Mouse (Mus musculus): ENCODE results near the gene Tmem267. TPM values are rescaled to one million over a fixed set of nuclear protein-coding genes. Genes with fewer than 3 reads are reported as not detected.
"Not testable (repeated sequence)": the region's sequence is repeated elsewhere in the genome, so short reads cannot be mapped to it uniquely, and the experiment has no call there.

The Tmem267 gene
- polyA plus RNA-seq, 1 experiment: 3.4 TPM

DNA sequence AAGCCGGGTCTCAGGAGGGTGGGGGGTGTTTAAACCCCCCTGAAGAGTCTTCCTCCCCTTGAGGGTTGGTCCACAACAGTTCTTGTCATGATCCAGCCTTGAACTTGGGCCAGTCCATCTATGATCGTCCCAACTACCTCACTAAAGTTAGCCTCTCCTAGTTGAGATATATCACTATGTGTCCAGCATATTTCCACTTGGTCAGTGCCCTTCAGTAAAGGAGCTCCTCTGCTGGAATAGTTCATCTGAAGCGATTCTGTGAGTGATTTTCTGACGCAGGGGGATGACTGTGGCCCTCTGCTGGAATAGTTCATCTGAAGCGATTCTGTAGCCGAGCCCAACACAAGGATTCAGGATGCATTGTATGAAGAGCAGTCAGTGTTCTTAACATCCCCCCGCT lies 485 bp upstream of the Tmem267 start:
- Histone ChIP-seq H3K27ac (ENCODE audit: insufficient read depth, low read depth, low read length) (no peak overlapping the region), H3K4me1 (ENCODE audit: control insufficient read depth, insufficient read depth, low read length) (no peaks in the 10 kb centered on the region), H3K4me3 (ENCODE audit: insufficient read depth, low read length) (no peak overlapping the region; the same call in 1 of the 2 replicates)
- no peak for TF ChIP-seq POLR2A (IDR thresholded peaks at IDR 0.05; ENCODE audit: borderline replicate concordance, low read depth, low read length)
- TF ChIP-seq CTCF (IDR thresholded peaks at IDR 0.05; ENCODE audit: low read depth, low read length): no peak

DNA sequence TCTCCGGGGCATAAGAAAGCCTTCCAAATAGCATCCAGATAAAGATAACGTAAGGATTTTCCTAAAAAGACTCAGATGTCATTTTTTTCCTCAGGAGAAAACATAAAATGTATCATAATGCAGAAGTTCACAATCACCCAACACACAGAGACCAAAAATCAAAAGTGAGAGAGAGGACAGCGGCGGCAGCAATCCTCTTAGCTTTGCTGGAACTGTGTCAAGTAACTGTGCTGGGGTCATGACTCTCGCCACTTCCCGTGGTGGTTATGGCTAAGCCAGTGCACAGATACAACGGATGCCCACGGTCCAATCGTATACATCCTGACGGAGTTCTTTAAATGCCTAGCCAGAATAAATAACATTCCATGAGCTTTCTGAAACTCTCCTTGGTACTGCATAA lies 4.2 kb downstream of the Tmem267 start:
- H3K27ac ChIP-seq (ENCODE audit: insufficient read depth, low read depth, low read length); H3K4me3 ChIP-seq (ENCODE audit: insufficient read depth, low read length); H3K4me1 ChIP-seq (ENCODE audit: control insufficient read depth, insufficient read depth, low read length): not testable (repeated sequence)

DNA sequence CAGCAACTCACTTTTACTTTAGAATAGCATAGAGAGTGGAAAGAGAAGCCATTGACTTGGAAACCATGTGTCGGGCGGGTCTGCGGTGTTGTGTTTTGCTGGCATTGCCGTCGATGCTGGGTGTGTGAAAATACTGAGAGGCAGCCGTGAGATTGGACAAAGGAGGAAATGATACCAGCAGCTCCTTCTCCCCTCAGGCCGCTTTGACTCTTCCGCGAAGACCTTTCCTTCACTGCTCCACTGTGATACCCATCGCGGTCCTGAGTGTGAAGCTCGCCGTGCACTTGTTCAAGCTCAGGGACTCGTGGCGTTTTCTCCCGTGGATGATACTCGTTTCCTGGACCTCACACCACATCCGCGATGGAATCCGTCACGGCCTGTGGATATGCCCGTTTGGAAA lies 7.1 kb downstream of the Tmem267 start:
- H3K4me3 ChIP-seq (ENCODE audit: insufficient read depth, low read length); H3K4me1 ChIP-seq (ENCODE audit: control insufficient read depth, insufficient read depth, low read length); H3K27ac ChIP-seq (ENCODE audit: insufficient read depth, low read depth, low read length): not testable (repeated sequence)

DNA sequence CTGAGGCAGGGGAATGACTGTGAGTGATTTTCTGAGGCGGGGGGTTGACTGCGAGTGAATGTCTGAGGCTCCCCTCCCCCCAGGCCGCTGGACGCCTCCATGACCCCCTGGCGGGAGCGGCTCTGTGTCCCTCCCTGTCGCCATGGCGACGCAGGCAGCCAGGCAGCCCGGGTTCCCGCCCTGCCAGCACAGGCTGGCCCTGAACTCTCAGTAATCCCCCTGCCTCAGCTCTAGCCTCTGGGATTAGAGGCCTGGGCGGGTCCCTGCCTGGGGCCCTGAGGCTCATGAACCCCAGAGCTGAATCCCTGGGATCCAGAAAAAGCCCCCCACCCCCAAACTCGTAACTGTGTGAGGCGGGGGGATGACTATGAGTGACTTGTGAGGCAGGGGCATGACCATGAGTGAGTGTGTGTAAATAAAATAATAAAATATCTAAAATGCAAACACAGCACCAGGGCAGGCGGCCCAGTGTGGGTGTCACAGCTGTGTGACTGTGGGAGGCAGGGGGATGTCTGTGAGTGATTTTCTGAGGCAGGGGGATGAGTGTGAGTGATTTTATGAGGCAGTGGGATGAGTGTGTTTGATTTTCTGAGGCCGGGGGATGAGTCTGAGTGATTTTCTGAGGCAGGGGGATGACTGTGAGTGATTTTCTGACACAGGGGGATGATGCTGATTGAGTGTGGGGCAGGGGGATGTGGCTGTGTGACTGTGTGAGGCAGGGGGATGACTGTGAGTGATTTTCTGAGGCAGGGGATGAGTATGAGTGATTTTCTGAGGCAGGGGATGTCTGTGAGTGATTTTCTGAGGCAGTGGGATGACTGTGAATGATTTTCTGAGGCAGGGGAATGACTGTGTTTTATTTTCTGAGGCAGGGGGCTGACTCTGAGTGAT lies 108.7 kb downstream of the Tmem267 start:
- H3K4me3 ChIP-seq (ENCODE audit: insufficient read depth, low read length); H3K4me1 ChIP-seq (ENCODE audit: control insufficient read depth, insufficient read depth, low read length); H3K27ac ChIP-seq (ENCODE audit: insufficient read depth, low read depth, low read length): not testable (repeated sequence)

DNA sequence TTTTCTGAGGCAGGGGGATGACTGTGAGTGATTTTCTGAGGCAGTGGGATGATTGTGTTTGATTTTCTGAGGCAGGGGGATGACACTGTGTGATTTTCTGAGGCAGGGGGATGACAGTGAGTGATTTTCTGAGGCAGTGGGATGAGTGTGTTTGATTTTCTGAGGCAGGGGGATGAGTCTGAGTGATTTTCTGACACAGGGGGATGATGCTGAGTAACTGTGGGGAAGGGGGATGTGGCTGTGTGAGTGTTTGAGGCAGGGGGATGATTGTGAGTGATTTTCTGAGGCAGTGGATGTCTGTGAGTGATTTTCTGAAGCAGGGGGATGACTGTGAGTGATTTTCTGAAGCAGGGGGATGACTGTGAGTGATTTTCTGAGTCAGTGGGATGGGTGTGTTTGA lies 110.6 kb downstream of the Tmem267 start:
- H3K4me3 ChIP-seq (ENCODE audit: insufficient read depth, low read length); H3K27ac ChIP-seq (ENCODE audit: insufficient read depth, low read depth, low read length); H3K4me1 ChIP-seq (ENCODE audit: control insufficient read depth, insufficient read depth, low read length): not testable (repeated sequence)

DNA sequence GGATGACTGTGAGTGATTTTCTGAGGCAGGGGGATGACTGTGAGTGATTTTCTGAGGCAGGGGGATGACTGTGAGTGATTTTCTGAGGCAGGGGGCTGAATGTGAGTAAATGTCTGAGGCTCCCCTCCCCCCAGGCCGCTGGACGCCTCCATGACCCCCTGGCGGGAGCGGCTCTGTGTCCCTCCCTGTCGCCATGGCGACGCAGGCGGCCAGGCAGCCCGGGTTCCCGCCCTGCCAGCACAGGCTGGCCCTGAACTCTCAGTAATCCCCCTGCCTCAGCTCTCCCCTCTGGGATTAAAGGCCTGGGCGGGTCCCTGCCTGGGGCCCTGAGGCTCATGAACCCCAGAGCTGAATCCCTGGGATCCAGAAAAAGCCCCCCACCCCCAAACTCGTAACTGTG lies 111.2 kb downstream of the Tmem267 start:
- H3K4me3 ChIP-seq (ENCODE audit: insufficient read depth, low read length); H3K27ac ChIP-seq (ENCODE audit: insufficient read depth, low read depth, low read length); H3K4me1 ChIP-seq (ENCODE audit: control insufficient read depth, insufficient read depth, low read length): not testable (repeated sequence)

DNA sequence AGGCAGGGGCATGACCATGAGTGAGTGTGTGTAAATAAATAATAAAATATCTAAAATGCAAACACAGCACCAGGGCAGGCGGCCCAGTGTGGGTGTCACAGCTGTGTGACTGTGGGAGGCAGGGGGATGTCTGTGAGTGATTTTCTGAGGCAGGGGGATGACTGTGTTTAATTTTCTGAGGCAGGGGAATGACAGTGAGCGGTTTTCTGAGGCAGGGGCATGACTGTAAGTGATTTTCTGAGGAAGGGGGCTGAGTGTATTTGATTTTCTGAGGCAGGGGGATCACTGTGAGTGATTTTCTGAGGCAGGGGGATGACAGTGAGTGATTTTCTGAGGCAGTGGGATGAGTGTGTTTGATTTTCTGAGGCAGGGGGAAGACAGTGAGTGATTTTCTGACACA lies 111.7 kb downstream of the Tmem267 start:
- not testable (repeated sequence) for H3K27ac ChIP-seq (ENCODE audit: insufficient read depth, low read depth, low read length); H3K4me1 ChIP-seq (ENCODE audit: control insufficient read depth, insufficient read depth, low read length); H3K4me3 ChIP-seq (ENCODE audit: insufficient read depth, low read length)

DNA sequence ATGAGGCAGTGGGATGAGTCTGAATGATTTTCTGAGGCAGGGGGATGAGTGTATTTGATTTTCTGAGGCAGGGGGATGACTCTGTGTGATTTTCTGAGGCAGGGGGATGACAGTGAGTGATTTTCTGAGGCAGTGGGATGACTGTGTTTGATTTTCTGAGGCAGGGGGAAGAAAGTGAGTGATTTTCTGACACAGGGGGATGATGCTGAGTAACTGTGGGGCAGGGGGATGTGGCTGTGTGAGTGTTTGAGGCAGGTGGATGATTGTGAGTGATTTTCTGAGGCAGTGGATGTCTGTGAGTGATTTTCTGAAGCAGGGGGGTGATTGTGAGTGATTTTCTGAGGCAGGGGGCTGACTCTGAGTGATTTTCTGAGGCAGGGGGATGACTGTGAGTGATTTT lies 112.3 kb downstream of the Tmem267 start:
- H3K27ac ChIP-seq (ENCODE audit: insufficient read depth, low read depth, low read length); H3K4me1 ChIP-seq (ENCODE audit: control insufficient read depth, insufficient read depth, low read length); H3K4me3 ChIP-seq (ENCODE audit: insufficient read depth, low read length): not testable (repeated sequence)

DNA sequence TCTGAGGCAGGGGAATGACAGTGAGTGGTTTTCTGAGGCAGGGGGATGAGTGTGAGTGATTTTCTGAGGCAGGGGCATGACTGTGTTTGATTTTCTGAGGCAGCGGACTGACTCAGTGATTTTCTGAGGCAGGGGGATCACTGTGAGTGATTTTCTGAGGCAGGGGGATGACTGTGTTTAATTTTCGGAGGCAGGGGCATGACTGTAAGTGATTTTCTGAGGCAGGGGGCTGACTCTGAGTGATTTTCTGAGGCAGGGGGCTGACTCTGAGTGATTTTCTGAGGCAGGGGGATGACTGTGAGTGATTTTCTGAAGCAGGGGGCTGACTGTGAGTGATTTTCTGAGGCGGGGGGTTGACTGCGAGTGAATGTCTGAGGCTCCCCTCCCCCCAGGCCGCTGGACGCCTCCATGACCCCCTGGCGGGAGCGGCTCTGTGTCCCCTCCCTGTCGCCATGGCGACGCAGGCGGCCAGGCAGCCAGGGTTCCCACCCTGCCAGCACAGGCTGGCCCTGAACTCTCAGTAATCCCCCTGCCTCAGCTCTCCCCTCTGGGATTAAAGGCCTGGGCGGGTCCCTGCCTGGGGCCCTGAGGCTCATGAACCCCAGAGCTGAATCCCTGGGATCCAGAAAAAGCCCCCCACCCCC lies 115.0 kb downstream of the Tmem267 start:
- not testable (repeated sequence) for H3K4me1 ChIP-seq (ENCODE audit: control insufficient read depth, insufficient read depth, low read length)

DNA sequence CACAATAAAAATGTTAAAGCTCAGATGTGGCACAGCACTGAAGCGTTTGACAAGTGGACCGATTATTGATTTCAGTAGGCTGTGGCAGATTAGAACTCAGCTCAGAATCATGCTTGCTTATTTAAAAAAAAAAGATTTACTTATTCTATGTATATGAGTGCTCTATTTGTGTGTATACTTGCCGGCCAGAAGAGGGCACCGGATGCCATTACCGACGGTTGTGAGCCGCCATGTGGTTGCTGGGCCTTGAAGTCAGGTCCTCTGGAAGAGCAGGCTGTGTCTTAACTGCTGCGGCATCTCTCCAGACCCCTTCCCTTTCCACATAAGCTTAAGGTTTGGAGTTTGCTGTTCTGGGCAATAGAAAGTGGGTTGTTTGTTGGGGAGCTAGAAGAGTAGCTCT lies 116.1 kb downstream of the Tmem267 start:
- not testable (repeated sequence) for H3K4me3 ChIP-seq (ENCODE audit: insufficient read depth, low read length); H3K27ac ChIP-seq (ENCODE audit: insufficient read depth, low read depth, low read length); H3K4me1 ChIP-seq (ENCODE audit: control insufficient read depth, insufficient read depth, low read length)

More for the DNA sequence above, 115.0 kb downstream of the Tmem267 start:
- not testable (repeated sequence) for H3K4me3 ChIP-seq (ENCODE audit: insufficient read depth, low read length); H3K27ac ChIP-seq (ENCODE audit: insufficient read depth, low read depth, low read length)

DNA sequence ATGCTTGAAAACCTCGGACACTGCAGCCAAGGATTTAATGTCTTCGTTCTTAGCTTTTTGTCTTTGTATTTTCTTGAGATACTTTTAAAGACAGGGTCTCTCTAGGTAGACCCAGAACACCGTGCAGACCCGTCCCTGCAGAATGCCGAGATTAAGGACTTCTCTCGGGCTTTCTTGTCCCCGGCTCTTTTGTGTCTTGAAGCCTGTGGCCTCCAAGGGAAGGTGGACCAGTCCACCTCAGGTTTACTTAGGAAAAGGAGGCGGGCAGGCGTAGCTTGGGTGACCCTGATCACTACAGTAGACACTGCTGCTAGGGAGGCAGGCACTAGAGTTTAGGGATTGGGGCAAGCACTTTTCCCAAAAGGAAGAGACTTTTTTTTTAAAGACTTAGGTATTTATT lies 116.5 kb downstream of the Tmem267 start:
- H3K4me3 ChIP-seq (ENCODE audit: insufficient read depth, low read length); H3K4me1 ChIP-seq (ENCODE audit: control insufficient read depth, insufficient read depth, low read length); H3K27ac ChIP-seq (ENCODE audit: insufficient read depth, low read depth, low read length): not testable (repeated sequence)

DNA sequence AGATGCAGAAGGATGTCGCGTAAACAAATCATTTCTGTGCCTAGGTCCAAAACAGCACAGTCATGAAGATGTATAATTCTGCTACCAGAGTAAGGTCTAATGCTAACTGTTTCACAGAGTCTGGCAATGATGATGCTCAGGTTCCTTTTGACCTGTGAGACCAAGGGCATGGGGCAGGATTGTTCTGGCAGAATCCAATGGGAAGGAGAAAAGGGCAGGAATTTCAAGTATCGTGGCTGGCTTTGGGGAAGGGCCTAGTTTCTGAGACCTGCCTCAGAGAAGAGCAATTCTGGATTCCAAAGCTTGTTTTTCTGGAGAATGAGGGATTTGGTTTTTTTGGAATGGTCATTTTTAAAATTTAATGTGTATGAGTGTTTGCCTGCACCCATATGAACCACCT lies 131.0 kb downstream of the Tmem267 start:
- Histone ChIP-seq H3K27ac (ENCODE audit: insufficient read depth, low read depth, low read length) (no peak overlapping the region), H3K4me3 (ENCODE audit: insufficient read depth, low read length) (no peak overlapping the region), H3K4me1 (ENCODE audit: control insufficient read depth, insufficient read depth, low read length) (no peaks in the 10 kb centered on the region)
- TF ChIP-seq CTCF (IDR thresholded peaks at IDR 0.05; ENCODE audit: low read depth, low read length): no peak
- TF ChIP-seq POLR2A (IDR thresholded peaks at IDR 0.05; ENCODE audit: borderline replicate concordance, low read depth, low read length): no peak
